Mouse (Mus musculus): ENCODE results near the gene Tspan5. TPM values are rescaled to one million over a fixed set of nuclear protein-coding genes. Genes with fewer than 3 reads are reported as not detected.
A peak's percentile ranks its signal among the peaks of the same experiment; 100 is the strongest.

Gene Tspan5
- polyA plus RNA-seq, 1 experiment from 2014 or later, result 1.7 TPM

DNA sequence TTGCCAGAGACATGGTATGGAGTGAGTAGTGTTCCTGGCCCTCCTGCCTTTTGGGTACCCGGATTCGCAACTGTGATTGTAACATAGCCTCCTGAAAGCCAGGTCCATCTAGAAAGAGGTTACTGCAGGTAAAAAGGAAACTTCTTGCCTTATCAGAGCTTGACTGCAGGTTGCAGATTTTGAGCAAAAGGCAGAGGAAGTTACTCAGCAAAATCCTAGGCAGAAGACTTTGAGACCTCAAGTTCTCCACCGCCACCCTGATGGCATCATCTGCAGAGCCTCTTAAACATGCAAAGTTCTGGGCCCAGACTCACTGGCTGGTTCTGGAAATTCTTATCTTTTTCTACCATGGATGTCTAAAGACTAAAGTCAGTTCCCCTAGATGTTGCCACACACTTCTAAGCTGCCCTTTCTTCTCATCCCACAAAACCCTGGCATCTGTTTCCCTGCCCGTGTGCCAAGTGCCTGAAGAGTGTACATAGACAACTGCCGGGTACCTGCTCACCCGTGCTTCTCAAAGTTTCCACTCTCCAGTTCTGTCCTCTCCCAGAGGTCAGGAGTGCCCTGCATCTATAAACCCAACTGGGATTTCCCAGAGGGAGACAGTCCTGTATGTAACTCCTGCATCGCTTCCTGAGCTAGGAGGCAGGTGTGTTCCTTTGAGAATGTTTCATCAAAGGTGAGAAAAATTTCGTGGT lies 1.0 kb upstream of the Tspan5 start:
- Histone ChIP-seq H3K27me3 (ENCODE audit: insufficient read depth, low read length) (peaks cover 13% of the 10 kb centered on the region), H3K9me3 (ENCODE audit: low read length) (no peaks in the 10 kb centered on the region), H3K27ac (ENCODE audit: low read depth) (no peak overlapping the region), H3K4me2 (ENCODE audit: low read depth, low read length) (peak overlapping the region; percentile 98), H3K4me1 (ENCODE audit: insufficient read depth) (peaks cover 8% of the 10 kb centered on the region), H3K36me3 (replicated peaks; ENCODE audit: insufficient read depth, low read length) (no peaks in the 10 kb centered on the region), H3K4me3 (ENCODE audit: low read depth, low read length) (no peak overlapping the region), H3K9ac (replicated peaks) (no peak overlapping the region)
- DNase-seq (no peak), ATAC-seq (no peak)
- 39% methylated on average over 8 of the region's 8 CpGs for WGBS (ENCODE audit: insufficient replicate concordance)
- TF ChIP-seq EP300 (IDR thresholded peaks at IDR 0.05; ENCODE audit: low read depth) (no peak), CTCF (IDR thresholded peaks at IDR 0.05; ENCODE audit: low read depth) (no peak)

DNA sequence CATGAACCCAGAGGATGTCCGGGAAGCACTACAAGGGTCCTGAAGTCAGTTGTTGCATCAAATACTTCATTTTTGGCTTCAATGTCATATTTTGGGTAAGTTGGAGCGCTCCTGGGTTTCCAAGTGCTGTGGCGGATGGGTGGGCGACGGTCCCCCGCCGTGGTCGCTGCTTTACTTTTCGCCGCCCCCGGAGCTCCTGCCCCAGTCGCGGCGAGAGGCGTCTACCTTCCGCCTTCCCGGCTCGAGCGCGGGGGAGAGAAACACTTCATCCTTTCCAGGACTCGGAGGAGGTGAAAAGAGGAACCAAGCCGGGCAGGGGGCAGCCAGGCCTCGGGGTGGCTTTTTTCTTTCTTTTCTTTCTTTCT lies 553 bp downstream of the Tspan5 start:
- Histone ChIP-seq H3K4me3 (ENCODE audit: low read depth, low read length) (peak overlapping the region; percentile 72), H3K4me1 (ENCODE audit: insufficient read depth) (peaks cover 8% of the 10 kb centered on the region), H3K27me3 (ENCODE audit: insufficient read depth, low read length) (peaks cover 13% of the 10 kb centered on the region), H3K27ac (ENCODE audit: low read depth) (peak overlapping the region; percentile 48; the same call in 1 of the 2 replicates), H3K9ac (replicated peaks) (peak overlapping the region; percentile 60), H3K36me3 (replicated peaks; ENCODE audit: insufficient read depth, low read length) (no peaks in the 10 kb centered on the region), H3K9me3 (ENCODE audit: low read length) (no peaks in the 10 kb centered on the region), H3K4me2 (ENCODE audit: low read depth, low read length) (peak overlapping the region; percentile 98)
- ATAC-seq (peak; percentile 14; the same call in 1 of the 2 replicates), DNase-seq (peak; percentile 36)
- whole genome bisulfite sequencing (ENCODE audit: insufficient replicate concordance), result 0% methylated on average over 17 of the region's 23 CpGs
- no peak for TF ChIP-seq CTCF (IDR thresholded peaks at IDR 0.05; ENCODE audit: low read depth)
- no peak for TF ChIP-seq EP300 (IDR thresholded peaks at IDR 0.05; ENCODE audit: low read depth)

DNA sequence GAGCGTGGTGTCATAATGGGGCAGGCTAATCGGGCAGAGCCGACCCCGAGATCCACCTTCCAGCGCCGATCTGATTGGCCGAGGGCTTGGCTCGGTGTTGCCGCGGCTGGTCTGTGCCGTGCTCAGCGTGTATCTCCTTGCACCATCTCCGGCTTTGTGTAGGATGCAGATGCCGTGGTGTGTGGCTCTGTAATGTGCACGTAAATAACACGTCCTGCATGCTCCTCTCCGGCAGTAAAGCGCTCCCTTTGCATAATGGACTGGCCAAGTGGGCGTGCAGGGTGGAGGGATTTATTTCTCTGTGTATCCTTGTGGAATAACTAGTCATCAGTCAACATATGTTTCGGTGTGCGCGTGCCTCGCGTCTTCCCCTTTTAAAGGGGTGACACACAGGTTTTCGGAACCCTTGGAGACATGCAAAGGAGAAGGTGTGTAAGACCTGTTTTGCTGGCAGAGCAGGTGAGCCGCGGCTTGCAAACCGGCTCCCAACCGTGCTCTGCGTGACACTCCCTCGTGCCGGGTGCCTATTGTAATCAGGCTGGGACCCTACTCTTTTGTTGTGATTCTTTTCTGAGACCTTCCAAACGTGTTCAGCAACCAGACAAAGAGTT lies 1.2 kb downstream of the Tspan5 start:
- Histone ChIP-seq H3K9ac (replicated peaks) (peak overlapping the region; percentile 60; the same call in 1 of the 2 replicates), H3K9me3 (ENCODE audit: low read length) (no peaks in the 10 kb centered on the region), H3K27ac (ENCODE audit: low read depth) (peak overlapping the region; percentile 48; the same call in 1 of the 2 replicates), H3K4me3 (ENCODE audit: low read depth, low read length) (peak overlapping the region; percentile 72), H3K27me3 (ENCODE audit: insufficient read depth, low read length) (peaks cover 13% of the 10 kb centered on the region), H3K4me1 (ENCODE audit: insufficient read depth) (peaks cover 8% of the 10 kb centered on the region), H3K4me2 (ENCODE audit: low read depth, low read length) (peak overlapping the region; percentile 98), H3K36me3 (replicated peaks; ENCODE audit: insufficient read depth, low read length) (no peaks in the 10 kb centered on the region)
- whole genome bisulfite sequencing (ENCODE audit: insufficient replicate concordance), result under 1% methylated on average over 33 of the region's 33 CpGs
- peak; percentile 57 for DNase-seq
- ATAC-seq, result peak; percentile 63
- TF ChIP-seq CTCF (IDR thresholded peaks at IDR 0.05; ENCODE audit: low read depth) (no peak), EP300 (IDR thresholded peaks at IDR 0.05; ENCODE audit: low read depth) (no peak)

DNA sequence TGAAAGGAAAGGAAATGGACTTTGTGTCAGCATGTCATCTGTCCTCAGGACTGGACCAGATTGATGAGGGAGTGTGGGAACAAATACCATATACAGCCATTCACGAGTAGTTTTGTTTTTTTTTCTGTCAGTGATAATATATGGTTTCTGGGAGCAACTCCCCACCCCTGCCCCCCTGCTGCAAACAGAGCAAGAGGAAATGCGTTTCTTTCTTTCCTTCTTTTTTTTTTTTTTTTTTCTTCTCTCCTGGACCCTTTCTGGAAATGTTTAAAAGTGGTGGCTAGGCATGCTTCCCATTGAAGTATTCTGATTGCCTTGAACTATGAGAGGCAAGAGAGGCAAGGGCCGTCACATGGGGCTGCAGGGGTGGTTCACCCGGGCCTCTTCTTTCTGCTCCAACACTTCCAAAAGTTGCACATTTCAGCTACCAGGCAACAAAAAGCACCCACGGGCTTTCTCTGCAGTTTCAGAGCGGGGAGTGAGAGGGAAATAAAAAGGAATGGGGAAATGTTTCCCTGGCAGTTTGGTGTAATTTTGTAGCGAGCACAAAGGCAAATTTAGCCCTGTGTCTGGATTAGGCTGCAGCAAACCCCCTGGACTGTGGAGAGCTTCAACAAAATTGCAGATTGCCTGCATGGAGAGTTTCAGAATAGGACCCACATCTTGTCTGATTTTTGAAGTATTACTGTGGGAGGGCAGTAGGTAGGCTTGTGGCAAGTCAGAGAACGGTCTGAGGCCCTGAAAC lies 2.2 kb downstream of the Tspan5 start:
- ATAC-seq (no peak), DNase-seq (no peak)
- 48% methylated on average over 8 of the region's 8 CpGs for WGBS (ENCODE audit: insufficient replicate concordance)
- Histone ChIP-seq H3K36me3 (replicated peaks; ENCODE audit: insufficient read depth, low read length) (no peaks in the 10 kb centered on the region), H3K4me3 (ENCODE audit: low read depth, low read length) (no peak overlapping the region), H3K27ac (ENCODE audit: low read depth) (no peak overlapping the region), H3K4me2 (ENCODE audit: low read depth, low read length) (no peak overlapping the region; the same call in 1 of the 2 replicates), H3K27me3 (ENCODE audit: insufficient read depth, low read length) (peaks cover 13% of the 10 kb centered on the region), H3K9ac (replicated peaks) (no peak overlapping the region), H3K4me1 (ENCODE audit: insufficient read depth) (peaks cover 8% of the 10 kb centered on the region), H3K9me3 (ENCODE audit: low read length) (no peaks in the 10 kb centered on the region)
- TF ChIP-seq EP300 (IDR thresholded peaks at IDR 0.05; ENCODE audit: low read depth) (no peak), CTCF (IDR thresholded peaks at IDR 0.05; ENCODE audit: low read depth) (no peak)

DNA sequence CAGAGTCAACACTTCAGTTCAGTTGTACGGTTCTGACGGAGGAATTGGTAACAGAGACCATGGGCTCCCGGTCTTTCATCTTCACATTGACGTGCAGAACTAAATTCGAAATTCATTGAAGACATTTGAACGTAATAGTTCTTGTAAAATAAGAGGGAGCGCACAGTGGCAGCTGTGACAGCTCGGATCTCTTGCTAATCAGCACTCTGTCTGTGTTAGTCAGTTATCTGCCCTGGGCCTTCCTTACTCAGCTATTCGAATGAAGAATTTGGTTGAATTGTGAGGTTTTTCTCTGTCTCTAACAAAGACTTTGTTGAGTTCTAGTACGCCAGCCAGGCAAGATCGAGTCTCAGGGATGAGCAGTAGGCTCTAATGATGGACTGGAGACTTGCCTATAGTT lies 3.1 kb downstream of the Tspan5 start:
- no peak overlapping the region for H3K4me3 ChIP-seq (ENCODE audit: low read depth, low read length)
- WGBS (ENCODE audit: insufficient replicate concordance), result 75% methylated on average over 11 of the region's 11 CpGs
- peaks cover 8% of the 10 kb centered on the region for H3K4me1 ChIP-seq (ENCODE audit: insufficient read depth)
- ATAC-seq (no peak), DNase-seq (no peak)
- H3K9me3 ChIP-seq (ENCODE audit: low read length), result no peaks in the 10 kb centered on the region
- H3K4me2 ChIP-seq (ENCODE audit: low read depth, low read length), result no peak overlapping the region
- H3K27ac ChIP-seq (ENCODE audit: low read depth), result no peak overlapping the region
- no peaks in the 10 kb centered on the region for H3K36me3 ChIP-seq (replicated peaks; ENCODE audit: insufficient read depth, low read length)
- H3K9ac ChIP-seq (replicated peaks), result no peak overlapping the region
- TF ChIP-seq CTCF (IDR thresholded peaks at IDR 0.05; ENCODE audit: low read depth) (no peak), EP300 (IDR thresholded peaks at IDR 0.05; ENCODE audit: low read depth) (no peak)
- peaks cover 13% of the 10 kb centered on the region for H3K27me3 ChIP-seq (ENCODE audit: insufficient read depth, low read length)

DNA sequence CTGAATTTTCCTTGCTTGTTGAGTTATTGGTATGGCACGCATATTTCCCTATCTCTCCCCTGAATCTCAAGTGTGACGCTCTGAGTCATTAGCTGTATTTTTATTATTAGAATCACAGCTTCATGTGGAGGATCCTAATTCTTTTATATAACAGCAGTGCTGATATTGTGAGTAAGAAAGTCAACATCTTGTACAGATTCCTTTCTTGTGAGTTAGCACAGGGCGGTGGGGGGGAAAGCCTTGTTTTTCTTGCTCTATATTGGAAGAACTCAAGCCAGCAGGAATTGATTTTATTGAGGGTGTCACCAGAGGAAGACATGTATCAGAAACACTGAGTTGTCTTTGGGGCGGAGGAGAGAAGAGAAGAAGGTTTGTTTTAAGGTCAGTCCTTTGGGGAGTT lies 3.6 kb downstream of the Tspan5 start:
- no peaks in the 10 kb centered on the region for H3K36me3 ChIP-seq (replicated peaks; ENCODE audit: insufficient read depth, low read length)
- H3K4me1 ChIP-seq (ENCODE audit: insufficient read depth), result peaks cover 8% of the 10 kb centered on the region
- H3K4me2 ChIP-seq (ENCODE audit: low read depth, low read length), result no peak overlapping the region
- no peak for DNase-seq
- no peaks in the 10 kb centered on the region for H3K9me3 ChIP-seq (ENCODE audit: low read length)
- peaks cover 13% of the 10 kb centered on the region for H3K27me3 ChIP-seq (ENCODE audit: insufficient read depth, low read length)
- no peak overlapping the region for H3K4me3 ChIP-seq (ENCODE audit: low read depth, low read length)
- WGBS (ENCODE audit: insufficient replicate concordance), result 80% methylated on average over 4 of the region's 4 CpGs
- H3K9ac ChIP-seq (replicated peaks), result no peak overlapping the region
- H3K27ac ChIP-seq (ENCODE audit: low read depth), result no peak overlapping the region
- ATAC-seq, result no peak
- TF ChIP-seq EP300 (IDR thresholded peaks at IDR 0.05; ENCODE audit: low read depth) (no peak), CTCF (IDR thresholded peaks at IDR 0.05; ENCODE audit: low read depth) (no peak)
